Comparison of ENCODE assay signal across 20 mouse cellular contexts in genomic region chr16:18905648-18906047, GRCm38 (mm10).
"Had no signal": no experiment of that assay in that cellular context is flagged by ENCODE, and none has a peak within 500 bp of the region (broad histone marks: within the 10 kb centered on the region; RNA-seq: fewer than 3 reads in every experiment).

No protein-coding gene starts in this region.

- H3K27me3 ChIP-seq: lung, embryonic 15.5 days; midbrain, embryonic 12.5 days; neural tube, embryonic 13.5 days; neural tube, embryonic 15.5 days had no signal

- H3K4me1 ChIP-seq: lung, embryonic 15.5 days; midbrain, embryonic 10.5 days; midbrain, embryonic 12.5 days; neural tube, embryonic 13.5 days; neural tube, embryonic 15.5 days had no signal

- H3K9ac ChIP-seq: liver, postnatal 0 days; lung, embryonic 15.5 days; midbrain, embryonic 12.5 days; neural tube, embryonic 13.5 days; neural tube, embryonic 15.5 days had no signal

- H3K9me3 ChIP-seq: lung, embryonic 15.5 days; midbrain, embryonic 10.5 days; midbrain, embryonic 12.5 days; neural tube, embryonic 13.5 days; neural tube, embryonic 15.5 days had no signal

- DNase-seq: liver, postnatal 0 days; lung, adult 2 months; lung, postnatal 10 days; lung, postnatal 4 days; midbrain, embryonic 14.5 days; retina, postnatal 1 day; right cerebral cortex, adult 18-20 months; right cerebral cortex, postnatal 25 days; right cerebral cortex, postnatal 4 days; spleen, adult 18-20 months; thymus, adult 18-20 months; thymus, postnatal 25 days; thymus, postnatal 4 days had no signal

- ATAC-seq: liver, postnatal 0 days; midbrain, embryonic 16.5 days had no signal

- H3K4me2 ChIP-seq: lung, embryonic 15.5 days; midbrain, embryonic 12.5 days; neural tube, embryonic 13.5 days; neural tube, embryonic 15.5 days had no signal

- H3K27ac ChIP-seq: lung, embryonic 15.5 days; midbrain, embryonic 10.5 days; midbrain, embryonic 12.5 days; neural tube, embryonic 13.5 days; neural tube, embryonic 15.5 days had no signal

- H3K4me3 ChIP-seq: lung, embryonic 15.5 days; midbrain, embryonic 10.5 days; midbrain, embryonic 12.5 days; myocyte; neural tube, embryonic 13.5 days; neural tube, embryonic 15.5 days had no signal
